Mouse (Mus musculus): ENCODE data around the gene 2310057M21Rik. TPM values are rescaled to one million over a fixed set of nuclear protein-coding genes. Genes with fewer than 3 reads are reported as not detected.

Gene 2310057M21Rik
- polyA plus RNA-seq, 1 experiment from 2014 or later: 24.2 TPM

DNA sequence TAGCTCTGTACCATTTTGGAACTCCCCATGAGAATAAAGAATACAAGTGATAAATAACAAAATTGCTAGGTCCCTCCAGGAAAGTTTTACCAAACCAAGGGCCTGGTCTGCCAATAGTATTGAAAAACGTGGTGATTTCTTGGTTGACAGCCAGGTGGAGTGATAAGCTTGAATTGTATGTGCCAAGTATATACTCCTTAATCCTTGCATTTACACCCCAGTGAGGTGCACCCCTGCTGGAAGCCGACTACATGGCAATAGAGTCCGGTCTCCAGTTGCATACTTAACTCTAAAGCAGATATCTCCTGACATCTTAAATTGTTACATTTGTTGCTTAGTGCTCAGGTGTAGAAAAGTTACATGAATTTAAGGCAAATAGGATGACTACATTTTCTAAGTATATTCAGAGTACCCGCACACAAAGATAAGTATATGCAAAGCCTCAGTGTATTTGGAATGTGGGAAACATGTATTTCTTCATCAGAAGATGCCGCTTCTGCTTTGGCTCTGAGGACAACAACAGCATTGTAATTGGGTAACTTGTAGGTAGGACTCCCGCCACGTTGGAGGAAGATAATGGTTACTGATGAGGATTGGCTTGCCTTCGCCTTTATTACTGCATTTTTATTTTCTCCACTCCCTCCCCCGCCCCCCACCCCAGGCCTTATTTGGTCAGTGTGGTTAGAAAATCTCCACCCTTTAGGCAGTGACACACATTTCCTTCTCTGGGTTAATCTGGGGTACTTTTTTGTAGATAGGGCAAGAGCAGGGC lies 9.5 kb upstream of the 2310057M21Rik start:
- DNase-seq (ENCODE audit: low spot score) (peak; percentile 3), ATAC-seq (replicated peaks; ENCODE audit: insufficient number of reproducible peaks, low FRiP score, low TSS enrichment, low read depth) (no peak)
- Histone ChIP-seq H3K27ac (replicated peaks; ENCODE audit: low read depth, low read length) (no peak overlapping the region), H3K4me1 (ENCODE audit: control insufficient read depth, insufficient read depth, low read length) (no peaks in the 10 kb centered on the region), H3K4me3 (ENCODE audit: low read depth, low read length) (peak overlapping the region; percentile 72), H3K9me3 (replicated peaks; ENCODE audit: control insufficient read depth, low read length) (no peaks in the 10 kb centered on the region), H3K4me2 (ENCODE audit: low read depth, low read length) (peak overlapping the region; percentile 62), H3K9ac (replicated peaks; ENCODE audit: low read length) (no peak overlapping the region), H3K36me3 (replicated peaks; ENCODE audit: control insufficient read depth, insufficient read depth, low read depth, low read length) (no peaks in the 10 kb centered on the region), H3K27me3 (ENCODE audit: control insufficient read depth, insufficient read depth, low read length) (no peaks in the 10 kb centered on the region)
- WGBS: 74% methylated on average over 9 of the region's 9 CpGs

DNA sequence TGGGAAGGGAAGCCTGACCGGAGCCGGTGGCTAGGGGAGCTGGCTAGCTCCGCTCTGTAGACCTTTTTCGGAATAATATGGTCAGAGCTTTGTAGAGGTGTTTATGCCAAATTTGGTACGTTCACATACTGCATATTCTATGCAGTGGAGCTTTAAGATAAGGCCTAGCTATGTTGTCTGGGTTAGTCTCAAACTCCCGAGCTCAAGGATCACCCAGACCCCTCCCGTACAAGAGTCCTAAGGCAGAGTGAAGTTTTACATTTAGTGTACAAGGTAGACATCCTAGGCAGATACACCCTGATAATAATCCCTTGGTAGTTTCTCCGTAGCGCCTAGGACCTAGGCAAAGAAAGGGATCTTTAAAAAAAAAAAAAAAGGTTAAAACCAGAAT lies 8.9 kb upstream of the 2310057M21Rik start:
- Histone ChIP-seq H3K4me3 (ENCODE audit: low read depth, low read length) (peak overlapping the region; percentile 72), H3K9me3 (replicated peaks; ENCODE audit: control insufficient read depth, low read length) (no peaks in the 10 kb centered on the region), H3K27ac (replicated peaks; ENCODE audit: low read depth, low read length) (peak overlapping the region; percentile 89), H3K27me3 (ENCODE audit: control insufficient read depth, insufficient read depth, low read length) (no peaks in the 10 kb centered on the region), H3K4me1 (ENCODE audit: control insufficient read depth, insufficient read depth, low read length) (no peaks in the 10 kb centered on the region), H3K36me3 (replicated peaks; ENCODE audit: control insufficient read depth, insufficient read depth, low read depth, low read length) (no peaks in the 10 kb centered on the region), H3K4me2 (ENCODE audit: low read depth, low read length) (peak overlapping the region; percentile 62), H3K9ac (replicated peaks; ENCODE audit: low read length) (peak overlapping the region; percentile 95)
- DNase-seq (ENCODE audit: low spot score) (no peak), ATAC-seq (replicated peaks; ENCODE audit: insufficient number of reproducible peaks, low FRiP score, low TSS enrichment, low read depth) (no peak)
- WGBS: 14% methylated on average over 9 of the region's 9 CpGs

GRCm38 (mm10) chr7:131370648-131371469 lies 8.3 kb upstream of the 2310057M21Rik start, which contains the start of gene Pstk:
Gene Pstk, plus strand, starts transcription at chr7:131371141.
- no peaks in the 10 kb centered on the region for H3K4me1 ChIP-seq (ENCODE audit: control insufficient read depth, insufficient read depth, low read length)
- DNase-seq (ENCODE audit: low spot score): peak; percentile 93
- peak within 1 kb of the TSS; percentile 72 for H3K4me3 ChIP-seq (ENCODE audit: low read depth, low read length)
- no peaks in the 10 kb centered on the region for H3K27me3 ChIP-seq (ENCODE audit: control insufficient read depth, insufficient read depth, low read length)
- ATAC-seq (replicated peaks; ENCODE audit: insufficient number of reproducible peaks, low FRiP score, low TSS enrichment, low read depth): peak; percentile 93
- peak within 1 kb of the TSS; percentile 95 for H3K9ac ChIP-seq (replicated peaks; ENCODE audit: low read length)
- H3K36me3 ChIP-seq (replicated peaks; ENCODE audit: control insufficient read depth, insufficient read depth, low read depth, low read length): no peaks in the 10 kb centered on the region
- H3K4me2 ChIP-seq (ENCODE audit: low read depth, low read length): peak within 1 kb of the TSS; percentile 62
- peak within 1 kb of the TSS; percentile 89 for H3K27ac ChIP-seq (replicated peaks; ENCODE audit: low read depth, low read length)
- no peaks in the 10 kb centered on the region for H3K9me3 ChIP-seq (replicated peaks; ENCODE audit: control insufficient read depth, low read length)
- WGBS: 5% methylated on average over 47 of the region's 47 CpGs

DNA sequence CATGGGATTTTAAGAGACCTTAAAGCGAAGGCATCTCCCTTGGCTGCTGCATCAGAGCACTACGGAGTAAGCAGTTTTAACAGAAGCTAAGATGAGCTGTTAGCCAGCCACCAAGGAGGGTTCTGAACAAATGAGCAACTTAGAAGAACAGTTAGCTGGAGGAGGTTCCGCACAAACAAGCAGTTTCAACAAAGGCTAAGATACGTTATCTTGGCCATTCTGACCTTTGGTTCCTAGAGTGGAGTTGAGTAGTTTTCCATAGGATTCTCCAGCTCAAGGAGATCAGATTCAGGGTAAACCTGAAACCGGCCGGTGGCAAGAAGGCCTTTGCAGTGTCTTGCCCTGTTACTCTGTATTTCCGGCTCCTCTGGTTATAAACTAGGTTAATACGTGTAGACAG lies 1.6 kb upstream of the 2310057M21Rik start:
- 92% methylated on average over 8 of the region's 8 CpGs for WGBS
- Histone ChIP-seq H3K4me2 (ENCODE audit: low read depth, low read length) (no peak overlapping the region), H3K4me3 (ENCODE audit: low read depth, low read length) (no peak overlapping the region), H3K4me1 (ENCODE audit: control insufficient read depth, insufficient read depth, low read length) (no peaks in the 10 kb centered on the region), H3K9ac (replicated peaks; ENCODE audit: low read length) (no peak overlapping the region), H3K27ac (replicated peaks; ENCODE audit: low read depth, low read length) (no peak overlapping the region), H3K27me3 (ENCODE audit: control insufficient read depth, insufficient read depth, low read length) (no peaks in the 10 kb centered on the region), H3K36me3 (replicated peaks; ENCODE audit: control insufficient read depth, insufficient read depth, low read depth, low read length) (no peaks in the 10 kb centered on the region), H3K9me3 (replicated peaks; ENCODE audit: control insufficient read depth, low read length) (no peaks in the 10 kb centered on the region)
- ATAC-seq (replicated peaks; ENCODE audit: insufficient number of reproducible peaks, low FRiP score, low TSS enrichment, low read depth) (no peak), DNase-seq (ENCODE audit: low spot score) (no peak)

DNA sequence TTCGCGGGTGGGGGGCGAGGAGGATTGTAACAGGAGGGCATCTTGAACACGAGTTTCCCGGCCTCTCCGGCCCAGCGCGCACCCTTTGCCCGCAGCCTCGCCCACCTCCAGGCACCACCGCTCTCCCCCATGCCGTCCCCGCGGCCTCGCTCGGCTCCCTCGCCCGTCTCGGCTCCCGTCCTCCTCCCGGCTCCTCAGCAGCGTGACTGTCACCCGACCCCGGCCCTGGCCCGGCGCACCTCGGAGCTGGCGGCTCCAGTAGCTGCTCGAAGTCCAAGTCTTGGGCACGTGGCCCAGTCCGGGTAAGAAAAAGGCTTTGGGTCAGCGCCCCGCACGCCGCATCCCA lies 317 bp downstream of the 2310057M21Rik start:
- peak overlapping the region; percentile 77 for H3K27ac ChIP-seq (replicated peaks; ENCODE audit: low read depth, low read length)
- no peaks in the 10 kb centered on the region for H3K27me3 ChIP-seq (ENCODE audit: control insufficient read depth, insufficient read depth, low read length)
- H3K4me3 ChIP-seq (ENCODE audit: low read depth, low read length): peak overlapping the region; percentile 74
- DNase-seq (ENCODE audit: low spot score) (no peak), ATAC-seq (replicated peaks; ENCODE audit: insufficient number of reproducible peaks, low FRiP score, low TSS enrichment, low read depth) (peak; percentile 84)
- no peaks in the 10 kb centered on the region for H3K4me1 ChIP-seq (ENCODE audit: control insufficient read depth, insufficient read depth, low read length)
- under 1% methylated on average over 29 of the region's 35 CpGs for WGBS
- no peaks in the 10 kb centered on the region for H3K9me3 ChIP-seq (replicated peaks; ENCODE audit: control insufficient read depth, low read length)
- H3K4me2 ChIP-seq (ENCODE audit: low read depth, low read length): peak overlapping the region; percentile 59
- H3K9ac ChIP-seq (replicated peaks; ENCODE audit: low read length): peak overlapping the region; percentile 82
- H3K36me3 ChIP-seq (replicated peaks; ENCODE audit: control insufficient read depth, insufficient read depth, low read depth, low read length): peaks cover 2% of the 10 kb centered on the region; the same call in 1 of the 2 replicates

DNA sequence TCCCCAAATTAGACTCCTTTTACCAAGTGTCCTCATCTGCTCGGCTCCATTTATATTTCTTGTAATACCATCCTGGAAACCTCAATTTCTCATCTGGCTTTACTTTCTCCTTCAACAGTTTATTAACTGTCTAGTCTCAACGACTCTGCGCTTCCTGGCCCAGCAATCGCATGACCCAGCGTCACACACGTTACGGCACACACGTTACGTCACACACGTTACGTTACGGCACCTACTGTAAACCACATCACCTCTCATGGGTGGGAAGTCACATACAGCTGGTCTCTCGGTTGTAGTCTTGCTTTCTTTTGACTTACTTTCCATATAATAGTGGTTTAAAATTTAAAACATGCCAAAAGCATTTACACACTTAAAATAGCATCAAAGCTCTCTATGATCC lies 6.5 kb downstream of the 2310057M21Rik start:
- H3K27ac ChIP-seq (replicated peaks; ENCODE audit: low read depth, low read length): no peak overlapping the region
- H3K27me3 ChIP-seq (ENCODE audit: control insufficient read depth, insufficient read depth, low read length): no peaks in the 10 kb centered on the region
- no peak overlapping the region for H3K4me2 ChIP-seq (ENCODE audit: low read depth, low read length)
- no peaks in the 10 kb centered on the region for H3K9me3 ChIP-seq (replicated peaks; ENCODE audit: control insufficient read depth, low read length)
- ATAC-seq (replicated peaks; ENCODE audit: insufficient number of reproducible peaks, low FRiP score, low TSS enrichment, low read depth) (no peak), DNase-seq (ENCODE audit: low spot score) (no peak)
- H3K4me3 ChIP-seq (ENCODE audit: low read depth, low read length): no peak overlapping the region
- 97% methylated on average over 13 of the region's 13 CpGs for WGBS
- peaks cover 2% of the 10 kb centered on the region for H3K36me3 ChIP-seq (replicated peaks; ENCODE audit: control insufficient read depth, insufficient read depth, low read depth, low read length)
- H3K9ac ChIP-seq (replicated peaks; ENCODE audit: low read length): no peak overlapping the region
- no peaks in the 10 kb centered on the region for H3K4me1 ChIP-seq (ENCODE audit: control insufficient read depth, insufficient read depth, low read length)

- Histone ChIP-seq H3K4me1 (ENCODE audit: control insufficient read depth, insufficient read depth, low read length) (no peaks in the 10 kb centered on the region), H3K4me2 (ENCODE audit: low read depth, low read length) (no peak overlapping the region), H3K4me3 (ENCODE audit: low read depth, low read length) (no peak overlapping the region), H3K9me3 (replicated peaks; ENCODE audit: control insufficient read depth, low read length) (no peaks in the 10 kb centered on the region), H3K9ac (replicated peaks; ENCODE audit: low read length) (no peak overlapping the region), H3K27me3 (ENCODE audit: control insufficient read depth, insufficient read depth, low read length) (no peaks in the 10 kb centered on the region), H3K36me3 (replicated peaks; ENCODE audit: control insufficient read depth, insufficient read depth, low read depth, low read length) (no peaks in the 10 kb centered on the region; the same call in 1 of the 2 replicates), H3K27ac (replicated peaks; ENCODE audit: low read depth, low read length) (no peak overlapping the region)
- WGBS: 86% methylated on average over 7 of the region's 7 CpGs
- no peak for DNase-seq (ENCODE audit: low spot score)
- no peak for ATAC-seq (replicated peaks; ENCODE audit: insufficient number of reproducible peaks, low FRiP score, low TSS enrichment, low read depth)
These were observed 16.6 kb downstream of the 2310057M21Rik start for GRCm38 (mm10) chr7:131345856-131346541.

Data from embryonic facial prominence, embryonic 11.5 days (tissue).